Mouse (Mus musculus) retina, postnatal 7 days (tissue): Measurements from ENCODE around the gene Vmn2r15.

ENCODE experiments used
- DNase-seq: peaks from one replicate; pipeline ENCODE4 v3.0.0-alpha.2; 2012; ENCODE audit warnings: low read depth, low spot score

Gene Vmn2r15

GRCm38 (mm10) chr5:109297544-109297943 lies at the start of gene Vmn2r15:
Vmn2r15 (minus strand) TSS chr5:109297644.
- no peak for DNase-seq

- DNase-seq = no peak
Measured at GRCm38 (mm10) chr5:109329862-109330261, 32.4 kb upstream of the Vmn2r15 start, which contains the start of gene Vmn2r16. Vmn2r16 (plus strand) TSS chr5:109330162.

- DNase-seq = no peak
Measured at GRCm38 (mm10) chr5:109294655-109295054, 2.8 kb downstream of the Vmn2r15 start.
